Mouse (Mus musculus) CH12.LX (cell line): ENCODE measurements around the gene Ajm1.

Experiments
- CHD2 ChIP-seq: IDR thresholded peaks from 2 replicates; pipeline ENCODE4 v1.6.1; 2011; ENCODE audit warnings: low read length, improper control_type of control experiment
- CTCF ChIP-seq, 2 experiments: IDR thresholded peaks in 1 of 2; conservative IDR thresholded peaks in 1 of 2; 2 replicates each; pipeline ENCODE4 v1.5.1; 2011 to 2012; ENCODE audit warnings: low read depth in 2 of 2, low read length in 2 of 2, improper control_type of control experiment in 1 of 2, inconsistent platforms in 1 of 2, mild to moderate bottlenecking in 1 of 2, moderate library complexity in 1 of 2
- EP300 ChIP-seq: IDR thresholded peaks from 2 replicates; pipeline ENCODE4 v1.6.1; 2011; ENCODE audit warnings: low read length, improper control_type of control experiment
- JUND ChIP-seq: conservative IDR thresholded peaks from 2 replicates; pipeline ENCODE4 v1.6.1; 2011; ENCODE audit warnings: low read depth, low read length, improper control_type of control experiment
- MAX ChIP-seq: IDR thresholded peaks from 2 replicates; pipeline ENCODE4 v1.6.1; 2011; ENCODE audit warnings: low read length, improper control_type of control experiment
- MAZ ChIP-seq: IDR thresholded peaks from 2 replicates; pipeline ENCODE4 v1.6.1; 2012; ENCODE audit warnings: low read depth, mild to moderate bottlenecking, inconsistent platforms, low read length, improper control_type of control experiment, moderate library complexity
- MYC ChIP-seq: IDR thresholded peaks from 2 replicates; pipeline ENCODE4 v1.6.1; 2011; ENCODE audit warnings: low read depth, mild to moderate bottlenecking, improper control_type of control experiment, low read length
- POLR2A ChIP-seq: IDR thresholded peaks from 2 replicates; pipeline ENCODE4 v1.6.1; 2011; ENCODE audit warnings: low read depth, mild to moderate bottlenecking, improper control_type of control experiment, low read length
- RCOR1 ChIP-seq: conservative IDR thresholded peaks from 2 replicates; pipeline ENCODE4 v1.6.1; 2012; ENCODE audit warnings: low read depth, mild to moderate bottlenecking, inconsistent platforms, low read length, improper control_type of control experiment
- SMC3 ChIP-seq: IDR thresholded peaks from 2 replicates; pipeline ENCODE4 v1.6.1; 2011; ENCODE audit warnings: low read depth, low read length, improper control_type of control experiment
- TCF12 ChIP-seq: IDR thresholded peaks from 2 replicates; pipeline ENCODE4 v1.6.1; 2014; ENCODE audit warnings: low read depth, mild to moderate bottlenecking, inconsistent platforms, low read length, improper control_type of control experiment
- USF2 ChIP-seq: conservative IDR thresholded peaks from 2 replicates; pipeline ENCODE4 v1.6.1; 2011; ENCODE audit warnings: low read depth, low read length, improper control_type of control experiment

- TF ChIP-seq POLR2A = no peak
- no peak for TF ChIP-seq CTCF (conservative IDR thresholded peaks at IDR 0.05 in 1 of 2, IDR thresholded peaks at IDR 0.05 in 1 of 2; ENCODE audit: low read depth in 2 of 2, low read length in 2 of 2)
- no peak for TF ChIP-seq EP300
- no peak for TF ChIP-seq CHD2
- no peak for TF ChIP-seq MYC
- no peak for TF ChIP-seq MAZ
- TF ChIP-seq SMC3 = no peak
- TF ChIP-seq USF2 = no peak
- no peak for TF ChIP-seq TCF12
- no peak for TF ChIP-seq RCOR1
- no peak for TF ChIP-seq JUND
- no peak for TF ChIP-seq MAX
Observed at GRCm38 (mm10) chr2:25573068-25573467, 8.5 kb downstream of the Ajm1 start.
